Mouse (Mus musculus) ovary, postnatal 36 days (tissue): Measurements from ENCODE around the gene Man2b1.
A peak's percentile ranks its signal among the peaks of the same experiment; 100 is the strongest.

Source experiments
- DNase-seq: peaks from one replicate; pipeline ENCODE4 v3.0.0; 2022; ENCODE audit warnings: low spot score, mixed read lengths

Man2b1 gene

DNA sequence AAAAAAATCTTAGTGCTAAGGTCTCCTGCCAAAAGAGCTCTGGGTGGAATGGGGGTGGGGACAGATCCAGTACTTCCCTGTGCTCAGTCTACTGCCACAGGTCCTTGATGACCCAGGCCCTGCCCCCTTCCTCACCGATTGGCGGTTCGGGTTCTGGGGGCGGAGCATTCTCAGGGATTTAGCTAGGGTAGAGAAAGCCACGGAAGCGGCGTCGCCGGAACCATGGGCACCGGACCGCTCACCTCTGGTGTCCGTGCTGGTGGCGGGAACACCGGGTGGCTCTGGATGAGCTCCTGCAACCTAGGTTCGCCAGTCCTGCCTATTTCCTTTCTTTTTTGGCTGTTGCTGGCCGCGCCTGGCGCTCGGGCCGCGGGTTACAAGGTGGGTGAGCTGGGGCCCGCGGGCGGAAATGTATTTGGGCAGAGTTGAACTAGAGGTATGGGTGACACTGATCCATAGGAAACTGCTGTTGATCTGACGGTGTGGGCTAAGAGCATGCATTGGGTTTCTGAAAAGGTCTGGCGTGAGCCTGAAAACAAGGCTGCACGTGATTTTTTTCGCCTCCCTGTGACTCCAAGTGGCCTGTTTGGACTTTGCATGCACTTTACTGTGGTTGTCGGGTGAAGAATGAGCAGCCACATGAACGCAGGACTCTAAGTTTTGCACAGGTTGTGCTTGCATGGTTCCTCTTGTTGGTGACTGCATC, at the start of gene Man2b1:
Man2b1 (plus strand) TSS at position 163 of the 706 bp plus-strand sequence.
- peak; percentile 85 for DNase-seq

- DNase-seq: no peak
Measured at GRCm38 (mm10) chr8:85033867-85034266, 49.2 kb upstream of the Man2b1 start.

DNA sequence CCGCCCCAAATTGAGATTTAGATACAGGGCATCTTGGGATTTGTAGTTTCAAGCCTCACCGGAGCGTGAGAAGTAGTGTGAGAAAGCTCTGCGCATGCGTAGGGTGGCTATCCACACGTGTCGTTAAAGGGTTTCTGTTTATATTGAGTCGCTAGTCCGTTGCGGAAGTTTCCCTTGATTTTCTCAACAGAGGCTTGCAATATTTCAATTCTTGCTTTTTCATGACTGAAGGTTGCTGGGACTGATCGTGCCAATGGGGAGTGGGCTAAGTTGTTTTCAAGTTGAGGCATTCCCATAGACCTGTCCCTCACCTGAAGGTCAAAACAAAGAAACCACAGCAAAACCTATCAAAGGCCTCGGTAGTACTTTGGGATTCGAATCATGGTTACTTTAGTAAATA, 48.3 kb upstream of the Man2b1 start:
- DNase-seq: peak; percentile 65

GRCm38 (mm10) chr8:85035165-85035727, 47.8 kb upstream of the Man2b1 start:
- no peak for DNase-seq

- peak; percentile 26 for DNase-seq
Measured at GRCm38 (mm10) chr8:85035728-85036310, 47.3 kb upstream of the Man2b1 start.

DNA sequence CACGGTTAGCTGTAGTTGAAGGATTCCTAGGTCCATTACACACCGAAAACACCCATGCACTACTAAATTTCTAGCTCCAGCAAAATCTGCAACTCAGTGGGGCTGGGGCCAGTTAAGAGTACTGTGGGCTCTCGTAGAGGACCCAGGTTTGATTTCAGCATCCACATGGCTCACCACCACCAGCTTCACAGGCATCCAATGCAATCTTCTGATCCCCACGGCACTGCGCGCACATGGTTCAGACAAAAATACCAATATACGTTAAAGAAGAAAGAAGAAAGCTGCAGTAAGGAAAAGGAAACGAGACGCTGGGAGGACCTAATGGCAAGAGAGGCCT, 46.7 kb upstream of the Man2b1 start:
- DNase-seq: no peak

- peak; percentile 90 for DNase-seq
Measured at GRCm38 (mm10) chr8:85036718-85037365, 46.2 kb upstream of the Man2b1 start, which contains the start of gene Tnpo2. Gene Tnpo2, plus strand, starts transcription at chr8:85036915.

- no peak for DNase-seq
Measured at GRCm38 (mm10) chr8:85037366-85037680, 45.7 kb upstream of the Man2b1 start.

DNA sequence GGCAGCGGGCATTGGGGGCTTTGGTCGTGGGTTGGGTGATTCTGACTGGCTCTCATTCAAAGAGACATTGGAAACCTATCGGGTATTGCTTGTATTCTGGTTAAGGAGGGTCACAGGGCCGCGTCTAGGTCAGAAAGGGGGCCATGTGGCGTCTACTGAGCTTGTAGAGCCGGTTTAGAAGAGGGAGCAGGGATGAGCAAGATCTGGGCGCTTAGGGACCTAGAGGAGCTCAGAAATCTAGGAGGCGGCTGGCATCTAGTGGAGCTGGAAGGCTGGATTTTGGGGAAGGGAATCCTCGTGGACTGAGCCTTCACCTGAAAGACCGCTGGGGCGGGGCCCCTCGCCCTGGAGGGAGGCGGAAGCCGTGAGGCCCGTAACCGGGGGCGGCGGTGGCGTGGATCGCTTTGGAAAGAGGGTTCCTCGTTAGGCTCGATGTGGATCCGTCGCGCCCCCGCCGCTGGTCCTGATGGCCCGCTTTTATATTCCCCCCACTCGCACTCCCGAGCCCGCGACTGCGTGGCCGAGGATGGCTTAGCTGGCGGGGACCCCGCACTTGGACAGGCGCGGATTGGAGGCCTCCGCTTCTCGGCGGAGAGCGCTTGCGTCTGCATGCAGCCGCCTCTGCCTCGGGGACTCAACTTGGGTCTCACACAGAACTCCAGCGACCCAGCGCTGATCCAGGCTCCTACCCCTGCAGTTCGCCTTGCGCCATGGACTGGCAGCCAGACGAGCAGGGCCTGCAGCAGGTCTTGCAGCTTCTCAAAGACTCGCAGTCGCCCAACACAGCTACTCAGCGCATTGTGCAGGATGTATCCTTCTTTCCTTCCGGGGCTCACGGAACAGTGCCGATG, 45.2 kb upstream of the Man2b1 start:
- peak; percentile 54 for DNase-seq

DNA sequence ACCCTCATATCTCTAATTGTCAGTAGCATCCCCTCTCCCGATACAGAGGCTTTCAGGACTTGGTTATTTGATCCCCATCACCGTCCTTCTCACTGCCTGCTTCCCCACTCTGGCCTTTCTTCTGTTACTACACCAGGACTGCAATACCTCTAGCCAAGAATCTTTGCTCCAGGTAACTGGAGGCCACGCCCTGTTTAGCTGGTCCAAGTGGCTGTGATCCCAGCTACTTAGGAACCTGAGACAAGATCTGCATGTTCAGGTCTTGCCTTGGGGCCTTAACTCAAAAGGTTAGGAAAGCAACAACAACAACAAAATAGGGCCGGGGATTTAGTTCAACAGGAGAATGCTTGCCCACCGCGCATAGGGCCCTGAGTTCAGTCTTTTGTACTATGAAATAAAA, 39.5 kb upstream of the Man2b1 start:
- no peak for DNase-seq

DNA sequence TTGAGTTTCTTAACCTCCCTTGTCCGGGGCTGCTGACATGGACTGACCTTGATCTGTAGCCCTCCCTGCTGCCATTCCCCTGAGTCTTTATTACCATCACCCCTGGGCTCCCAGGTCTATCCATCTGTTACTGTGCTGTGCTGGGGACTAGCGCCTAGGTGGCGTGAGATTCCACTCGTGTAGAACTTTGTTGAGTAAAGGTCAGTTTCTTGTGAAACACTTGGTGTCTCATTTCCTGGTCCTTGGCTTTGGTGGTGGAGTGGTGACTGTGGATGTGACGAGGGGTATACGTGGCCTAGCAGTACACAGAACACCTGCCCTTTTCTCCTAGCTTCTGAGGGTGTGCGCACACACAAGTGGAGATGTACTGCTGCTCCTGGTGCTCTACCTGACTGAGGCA, 25.7 kb upstream of the Man2b1 start:
- DNase-seq: no peak

DNA sequence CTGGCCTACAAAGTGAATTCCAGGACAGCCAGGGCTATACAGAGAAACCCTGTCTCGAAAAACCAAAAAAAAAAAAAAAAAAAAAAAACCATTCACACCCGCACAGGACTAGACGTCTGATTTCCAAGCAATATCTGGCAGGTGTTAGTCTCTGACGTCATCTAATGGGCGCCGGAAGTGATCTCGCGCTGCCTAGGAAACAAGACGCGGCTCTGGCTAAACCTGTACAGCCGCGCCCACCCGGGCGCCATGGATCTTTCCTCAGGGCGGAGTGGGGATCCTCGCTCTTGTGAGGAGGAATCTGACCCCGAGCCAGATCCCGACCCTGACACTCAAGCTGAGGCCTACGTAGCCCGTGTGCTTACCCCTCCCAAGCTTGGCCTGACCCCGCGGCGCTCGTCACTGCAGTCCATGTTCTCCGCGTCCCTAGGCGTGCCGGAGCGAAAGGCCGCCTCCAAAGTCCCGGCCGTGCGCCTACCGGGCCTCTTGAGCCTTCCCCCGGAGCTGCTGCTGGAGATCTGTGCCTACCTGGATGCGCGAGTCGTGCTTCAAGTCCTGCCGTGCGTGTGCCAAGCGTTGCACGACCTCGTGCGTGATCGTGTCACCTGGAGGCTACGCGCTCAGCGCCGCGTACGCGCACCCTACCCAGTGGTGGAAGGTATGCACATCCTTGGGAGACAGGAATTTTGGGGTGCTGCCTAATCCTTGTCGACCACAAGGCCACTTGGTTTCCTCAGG, 23.0 kb upstream of the Man2b1 start, which contains the start of gene Fbxw9:
Fbxw9 (plus strand) TSS at position 177 of the 738 bp plus-strand sequence.
- DNase-seq: peak; percentile 82

DNA sequence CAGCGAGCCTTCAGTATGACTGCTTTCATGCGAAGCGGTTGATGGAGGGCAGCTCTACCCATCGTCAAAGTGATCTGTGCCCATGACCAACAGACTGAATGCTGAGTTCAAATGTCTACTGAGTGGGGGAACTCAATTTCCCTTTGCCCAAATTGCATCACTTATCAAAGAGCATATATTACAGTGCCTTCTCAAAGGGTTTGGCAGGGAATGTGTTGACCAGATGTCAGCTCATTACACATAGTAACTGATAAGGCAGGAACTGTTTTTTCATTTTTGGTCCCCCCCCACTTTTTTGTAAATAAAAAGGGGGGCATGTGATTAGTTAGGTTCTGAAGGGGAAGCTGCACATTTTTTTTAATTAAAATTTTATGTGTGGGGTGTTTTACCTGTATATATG, 20.5 kb upstream of the Man2b1 start:
- no peak for DNase-seq

- no peak for DNase-seq
Measured at GRCm38 (mm10) chr8:85065213-85065612, 17.9 kb upstream of the Man2b1 start.

GRCm38 (mm10) chr8:85067155-85067554, 15.9 kb upstream of the Man2b1 start:
- DNase-seq: no peak

DNA sequence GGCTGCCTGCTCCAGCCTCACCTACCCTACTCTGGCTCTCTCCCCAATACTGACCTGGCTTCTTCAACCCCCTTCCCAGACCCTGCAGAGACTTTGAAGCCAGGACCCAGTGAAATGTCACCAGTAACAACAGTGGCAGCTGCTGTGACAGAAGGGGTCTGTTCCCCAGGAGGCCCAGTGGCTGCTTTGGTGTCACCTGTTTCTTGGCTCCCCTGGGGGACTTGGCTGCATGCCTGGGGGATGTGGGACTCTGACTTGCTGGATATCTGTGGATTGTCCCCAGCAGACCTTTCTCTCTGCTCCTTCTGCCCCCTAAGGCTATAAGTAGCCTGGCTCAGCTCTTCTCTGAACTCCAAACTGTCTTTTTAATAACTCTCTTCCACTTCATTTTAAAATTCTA, 15.1 kb upstream of the Man2b1 start, which contains the start of gene Gm5741:
Gm5741 (minus strand) TSS at position 1 of the 400 bp plus-strand sequence.
- DNase-seq: no peak

DNA sequence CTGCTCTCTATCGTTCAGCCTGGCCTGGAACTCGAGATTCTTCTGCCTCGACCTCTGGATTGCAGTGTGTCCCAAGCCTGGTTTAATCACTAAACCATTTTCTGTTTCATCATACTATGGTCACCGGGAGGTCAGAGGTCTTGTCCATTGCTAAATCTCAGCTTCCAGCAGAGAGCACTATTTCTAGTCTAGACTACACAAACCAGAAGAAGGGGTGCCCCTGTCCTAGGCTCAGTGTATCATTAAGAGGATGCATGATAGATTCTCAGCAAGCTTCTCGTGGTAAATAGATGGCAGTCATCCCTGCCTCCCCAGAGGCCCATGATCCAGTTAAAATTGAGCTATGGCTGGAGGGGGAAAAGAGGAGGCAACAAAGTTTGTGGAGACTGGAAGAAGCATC, 12.0 kb upstream of the Man2b1 start:
- DNase-seq: no peak

GRCm38 (mm10) chr8:85071514-85072281, 11.4 kb upstream of the Man2b1 start, which contains the start of gene Dhps:
Gene Dhps, plus strand, starts transcription at chr8:85071757.
- DNase-seq: peak; percentile 91

DNA sequence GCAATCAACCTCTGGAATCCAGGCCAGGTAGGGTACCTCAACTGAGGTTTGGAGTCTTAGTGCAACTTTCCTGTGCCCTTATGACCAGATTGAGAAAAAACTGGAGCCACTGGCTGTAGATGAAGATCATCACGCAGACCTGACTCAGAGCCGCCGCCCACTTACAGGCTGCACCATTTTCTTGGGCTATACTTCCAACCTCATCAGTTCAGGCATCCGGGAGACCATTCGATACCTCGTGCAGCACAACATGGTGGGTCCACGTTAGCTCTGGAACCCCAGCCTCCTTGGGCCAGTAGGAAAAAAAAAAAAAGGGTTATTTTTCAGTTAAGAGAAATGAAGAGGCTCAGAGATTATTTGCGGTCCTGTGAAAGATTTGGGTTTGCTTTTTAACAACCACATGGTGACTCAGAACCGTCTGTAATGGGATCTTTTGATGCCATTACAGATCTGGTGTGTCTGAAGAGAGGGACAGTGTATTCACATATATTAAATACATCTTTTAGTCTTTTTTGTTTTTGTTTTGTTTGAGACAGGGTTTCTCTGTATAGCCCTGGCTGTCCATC, 10.6 kb upstream of the Man2b1 start:
- no peak for DNase-seq

DNA sequence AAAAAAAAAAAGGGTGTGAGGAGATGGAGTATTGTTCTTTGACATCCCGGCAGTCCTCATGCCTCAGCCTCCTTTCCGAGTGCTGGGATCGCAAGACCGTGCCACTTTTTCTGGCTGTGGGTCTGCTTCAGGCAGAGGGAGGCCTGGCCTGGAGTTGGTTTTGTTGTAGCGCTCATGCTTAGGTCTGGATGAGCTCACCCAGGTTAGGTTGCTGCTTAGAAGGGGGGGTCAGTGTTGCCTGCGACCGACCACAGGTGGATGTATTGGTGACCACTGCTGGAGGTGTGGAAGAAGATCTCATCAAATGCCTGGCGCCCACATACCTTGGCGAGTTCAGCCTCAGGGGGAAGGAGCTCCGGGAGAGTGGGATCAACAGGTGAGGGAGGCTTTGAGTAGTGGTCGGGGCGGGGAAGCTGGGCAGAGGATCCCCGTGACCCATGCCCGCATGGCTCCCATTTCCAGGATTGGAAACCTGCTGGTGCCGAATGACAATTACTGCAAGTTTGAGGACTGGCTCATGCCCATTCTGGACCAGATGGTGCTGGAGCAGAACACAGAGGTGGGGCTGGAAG, 9.9 kb upstream of the Man2b1 start:
- DNase-seq: no peak
